Mouse (Mus musculus) cerebellum, adult 2 months (tissue): Measurements from ENCODE around the gene Btbd8. TPM values are rescaled to one million over a fixed set of nuclear protein-coding genes. Genes with fewer than 3 reads are reported as not detected.

Source experiments
- DNase-seq, 2 experiments: peaks; one replicate each; pipeline ENCODE4 v3.0.0; 2021
- H3K27ac ChIP-seq: fragments of 200-500 bp; 2 replicates; pipeline ENCODE4 v1.5.1; 2012; ENCODE audit warnings: low read length, control low read depth, inconsistent platforms; ENCODE audit not compliant: insufficient read depth
- H3K27me3 ChIP-seq: fragments of 200-500 bp; 2 replicates; pipeline ENCODE4 v1.6.1; 2012; ENCODE audit warnings: inconsistent platforms, mild to moderate bottlenecking, low read length, moderate library complexity; ENCODE audit not compliant: control insufficient read depth, insufficient read depth
- H3K4me1 ChIP-seq: fragments of 200-500 bp; 2 replicates; pipeline ENCODE4 v1.6.1; 2011; ENCODE audit warnings: low read length; ENCODE audit not compliant: control insufficient read depth, insufficient read depth
- H3K4me3 ChIP-seq: fragments of 200-500 bp; replicated peaks from 2 replicates; pipeline ENCODE3; 2011; ENCODE audit warnings: mild to moderate bottlenecking, low read depth, low read length, control low read depth; ENCODE audit not compliant: insufficient read depth
- CTCF ChIP-seq: fragments of 200-500 bp; IDR thresholded peaks from 2 replicates; pipeline ENCODE4 v1.5.1; 2011; ENCODE audit warnings: low read depth, mild to moderate bottlenecking, control low read depth, low read length, moderate library complexity, borderline replicate concordance; ENCODE audit not compliant: insufficient read depth
- POLR2A ChIP-seq: fragments of 200-500 bp; IDR thresholded peaks from 2 replicates; pipeline ENCODE4 v1.6.1; 2011; ENCODE audit warnings: low read length, control low read depth, borderline replicate concordance; ENCODE audit not compliant: insufficient read depth
- WGBS: fragments of 180-500 bp; shearing (Covaris S2); methylation state at CpG from one replicate; pipeline ENCODE4 v1.1.7; 2018; 5-methylcytosine and 5-hydroxymethylcytosine counted together
- polyA plus RNA-seq: library from polyadenylated mRNA; depleted of rRNA; stranded (reverse); fragments of >200 nt; gene quantifications from 2 replicates; pipeline ENCODE4 v1.2.3, GENCODE M21; 2012

The Btbd8 gene
- polyA plus RNA-seq, 1 experiment: 32.9 TPM

- TF ChIP-seq POLR2A: no peak
- no peak for TF ChIP-seq CTCF
- peak overlapping the region; percentile 91 for H3K4me3 ChIP-seq
- peak overlapping the region; percentile 77 for H3K27ac ChIP-seq
- H3K27me3 ChIP-seq: no peaks in the 10 kb centered on the region
- no peaks in the 10 kb centered on the region; the same call in 1 of the 2 replicates for H3K4me1 ChIP-seq
- DNase-seq: no peak
- WGBS: 15% methylated on average over 7 of the region's 7 CpGs
Observed at GRCm38 (mm10) chr5:107438353-107438752, 556 bp downstream of the Btbd8 start.

- 82% methylated on average over 5 of the region's 5 CpGs for WGBS
- no peak overlapping the region for H3K4me3 ChIP-seq
- no peak for TF ChIP-seq POLR2A
- no peak for TF ChIP-seq CTCF
- H3K27me3 ChIP-seq: no peaks in the 10 kb centered on the region
- H3K4me1 ChIP-seq: no peaks in the 10 kb centered on the region; the same call in 1 of the 2 replicates
- H3K27ac ChIP-seq: no peak overlapping the region
- no peak for DNase-seq
Observed at GRCm38 (mm10) chr5:107441881-107442280, 4.1 kb downstream of the Btbd8 start.

- WGBS: 88% methylated on average over 4 of the region's 4 CpGs
- no peak for DNase-seq
- Histone ChIP-seq H3K4me1 (no peaks in the 10 kb centered on the region), H3K27ac (no peak overlapping the region), H3K27me3 (no peaks in the 10 kb centered on the region), H3K4me3 (no peak overlapping the region)
- TF ChIP-seq CTCF (no peak), POLR2A (no peak)
Observed at GRCm38 (mm10) chr5:107444251-107444650, 6.5 kb downstream of the Btbd8 start.

DNA sequence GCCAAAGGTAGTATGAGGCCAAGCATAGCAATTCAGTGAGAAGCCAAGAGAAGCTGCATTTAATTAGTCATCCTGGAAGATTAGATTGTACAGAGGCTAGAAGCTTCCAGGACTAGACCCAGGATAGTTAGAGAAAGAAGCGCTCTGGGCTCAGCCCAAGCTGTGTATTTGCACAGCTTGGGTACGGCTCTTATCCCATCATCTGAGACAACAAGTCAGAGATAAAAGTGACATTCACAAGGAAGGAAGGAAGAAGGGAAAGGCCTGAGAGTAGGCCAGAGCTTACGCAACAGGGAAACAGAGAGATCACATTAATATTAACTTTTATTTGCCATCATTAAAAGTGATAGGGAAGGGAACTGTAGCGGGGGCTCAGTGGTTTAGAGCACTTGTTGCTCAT, 10.2 kb downstream of the Btbd8 start:
- Histone ChIP-seq H3K4me3 (no peak overlapping the region), H3K27me3 (no peaks in the 10 kb centered on the region), H3K4me1 (no peaks in the 10 kb centered on the region), H3K27ac (no peak overlapping the region)
- WGBS: 95% methylated on average over 4 of the region's 4 CpGs
- no peak for DNase-seq
- TF ChIP-seq CTCF (no peak), POLR2A (no peak)

DNA sequence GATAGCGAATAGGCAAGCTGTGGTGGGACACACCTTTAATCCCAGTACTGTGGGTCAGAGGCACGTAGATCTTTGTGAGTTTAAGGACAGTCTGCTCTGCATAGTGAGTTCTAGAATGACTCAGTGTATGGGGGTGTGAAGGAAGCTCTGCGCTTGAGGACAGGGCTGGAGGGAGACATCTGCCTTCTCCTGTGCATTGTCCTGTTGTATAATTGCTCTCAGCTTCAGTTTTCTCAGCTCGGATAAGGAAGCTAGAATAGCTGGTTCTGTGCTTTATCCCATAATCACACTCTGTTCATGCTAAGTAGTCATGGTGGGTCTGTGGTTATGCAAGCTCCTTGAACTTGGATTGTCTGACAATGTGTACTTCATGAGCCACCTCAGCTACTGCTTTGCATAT, 11.0 kb downstream of the Btbd8 start:
- no peak for DNase-seq
- WGBS: 96% methylated on average over 4 of the region's 4 CpGs
- Histone ChIP-seq H3K27me3 (no peaks in the 10 kb centered on the region), H3K4me3 (no peak overlapping the region), H3K27ac (no peak overlapping the region), H3K4me1 (no peaks in the 10 kb centered on the region)
- no peak for TF ChIP-seq POLR2A
- no peak for TF ChIP-seq CTCF

DNA sequence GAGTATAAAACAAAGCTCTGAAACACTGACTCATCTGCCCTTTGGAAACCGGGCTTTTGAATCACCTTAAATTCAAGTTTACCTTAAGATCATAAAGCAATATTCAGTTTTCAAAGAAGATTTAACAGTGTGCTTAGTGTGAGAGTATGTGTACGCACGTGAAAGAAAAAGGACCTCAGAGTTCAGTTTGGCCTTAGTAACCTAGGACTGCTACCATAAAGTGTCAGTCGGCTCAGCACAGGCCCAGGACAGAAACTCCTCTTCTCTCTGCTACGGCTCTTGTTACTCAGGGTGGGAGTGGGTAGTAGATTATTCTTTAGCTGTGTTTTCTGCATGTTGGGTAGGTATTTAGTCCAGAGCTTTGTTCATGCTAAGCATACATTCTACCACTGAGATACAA, 11.8 kb downstream of the Btbd8 start:
- DNase-seq: no peak
- no peak for TF ChIP-seq CTCF
- no peak for TF ChIP-seq POLR2A
- WGBS: 94% methylated on average over 5 of the region's 5 CpGs
- Histone ChIP-seq H3K4me3 (no peak overlapping the region), H3K4me1 (no peaks in the 10 kb centered on the region), H3K27me3 (no peaks in the 10 kb centered on the region), H3K27ac (no peak overlapping the region)

- Histone ChIP-seq H3K4me3 (no peak overlapping the region), H3K27ac (no peak overlapping the region), H3K27me3 (no peaks in the 10 kb centered on the region), H3K4me1 (no peaks in the 10 kb centered on the region)
- TF ChIP-seq CTCF: no peak
- no peak for TF ChIP-seq POLR2A
- 77% methylated on average over 5 of the region's 5 CpGs for WGBS
- DNase-seq: peak in 1 of 2 experiments; percentile 13
Observed at GRCm38 (mm10) chr5:107450299-107450698, 12.5 kb downstream of the Btbd8 start.

DNA sequence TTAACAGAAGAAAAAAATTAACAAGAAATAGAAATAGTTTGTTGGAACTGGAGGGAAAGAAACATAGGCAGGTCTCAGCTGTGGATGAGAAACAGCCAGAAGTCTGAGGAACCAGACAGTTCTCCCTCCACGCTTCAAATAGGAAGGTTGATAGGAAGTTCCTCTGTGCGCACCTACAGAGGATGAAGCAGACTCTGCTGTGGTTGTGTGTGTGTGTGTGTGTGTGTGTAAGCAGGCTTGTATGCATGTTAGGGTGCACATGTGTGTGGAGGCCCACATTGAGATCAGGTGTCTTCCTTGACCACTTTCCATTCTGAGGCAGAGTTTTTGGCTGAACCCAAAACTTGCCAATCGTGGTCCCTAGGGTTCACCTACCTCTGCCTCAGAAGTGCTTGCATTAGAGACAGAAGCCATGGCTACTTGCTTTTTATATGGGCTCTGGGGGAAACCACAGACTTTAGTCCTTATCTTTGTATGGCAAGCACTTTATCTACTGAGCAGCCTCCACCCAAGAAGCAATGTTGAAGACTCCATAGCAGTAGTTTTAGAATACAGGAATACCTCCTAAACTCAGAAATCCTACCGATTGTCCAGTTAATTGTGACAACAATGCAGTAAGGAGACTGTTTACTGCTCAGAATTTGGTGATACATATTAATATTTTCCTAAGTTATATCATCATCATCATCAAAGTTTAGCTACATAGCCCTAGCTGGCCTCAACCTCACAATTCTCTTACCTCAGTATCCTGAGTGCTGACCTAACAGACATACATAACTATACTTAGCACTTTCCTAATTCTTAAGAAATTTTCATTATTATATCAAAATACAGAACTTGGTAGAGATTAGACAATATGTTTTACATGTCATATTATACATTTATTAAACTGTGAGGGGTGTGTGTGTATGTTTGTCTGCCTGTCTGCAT, 24.6 kb downstream of the Btbd8 start:
- Histone ChIP-seq H3K27ac (no peak overlapping the region), H3K4me1 (no peaks in the 10 kb centered on the region), H3K27me3 (no peaks in the 10 kb centered on the region), H3K4me3 (no peak overlapping the region)
- TF ChIP-seq CTCF: no peak
- TF ChIP-seq POLR2A: no peak
- DNase-seq: no peak
- 94% methylated on average over 4 of the region's 4 CpGs for WGBS
